Mouse (Mus musculus) liver, embryonic 14.5 days (tissue): ENCODE measurements at regions not wholly inside any gene's neighbourhood (a gene's known extent, or its start where the extent isn't known, plus 50 kb on each side); places are given as distances from the start of the nearest gene placed in this dataset.

Experiments used
- CTCF ChIP-seq: IDR thresholded peaks from 2 replicates; pipeline ENCODE4 v1.5.1; 2016; ENCODE audit warnings: antibody characterized with exemption, low read depth, control low read depth
- EP300 ChIP-seq: IDR thresholded peaks from 2 replicates; pipeline ENCODE4 v1.6.1; 2016; ENCODE audit warnings: antibody characterized with exemption, low read depth

GRCm38 (mm10) chr6:97718184-97718910, 88.5 kb upstream of the Mitf start:
- no peak for TF ChIP-seq CTCF
- TF ChIP-seq EP300 = no peak
